Mouse (Mus musculus) hindbrain, embryonic 11.5 days (tissue): ENCODE data around the gene Srd5a2. TPM values are rescaled to one million over a fixed set of nuclear protein-coding genes. Genes with fewer than 3 reads are reported as not detected.
A peak's percentile ranks its signal among the peaks of the same experiment; 100 is the strongest.

Source experiments
- ATAC-seq: fragments of 200-750 bp; cut with Nextera tagmentation; 2 replicates; pipeline ENCODE4 v1.8.0; 2017; ENCODE audit warnings: mild to moderate bottlenecking, moderate TSS enrichment, moderate library complexity; ENCODE audit not compliant: low FRiP score
- DNase-seq: peaks from one replicate; pipeline ENCODE4 v3.0.0-alpha.2; 2015; ENCODE audit warnings: low spot score
- H3K27ac ChIP-seq: fragments of 300-500 bp; sonication (generic); 2 replicates; pipeline ENCODE4 v1.5.1; 2014; ENCODE audit warnings: mild to moderate bottlenecking, low read depth, low read length
- H3K27me3 ChIP-seq: fragments of 300-500 bp; sonication (generic); 2 replicates; pipeline ENCODE4 v1.6.1; 2014; ENCODE audit warnings: mild to moderate bottlenecking, low read length, moderate library complexity, mixed read lengths; ENCODE audit not compliant: control insufficient read depth, insufficient read depth
- H3K36me3 ChIP-seq: fragments of 300-500 bp; sonication (generic); 2 replicates; pipeline ENCODE4 v1.6.1; 2014; ENCODE audit warnings: mild to moderate bottlenecking, low read length, moderate library complexity, mixed read lengths; ENCODE audit not compliant: control insufficient read depth, insufficient read depth
- H3K4me1 ChIP-seq: fragments of 300-500 bp; sonication (generic); replicated peaks from 2 replicates; pipeline ENCODE4 v1.6.1; 2014; ENCODE audit warnings: low read length, mixed read lengths; ENCODE audit not compliant: control insufficient read depth, insufficient read depth
- H3K4me2 ChIP-seq: fragments of 300-500 bp; sonication (generic); replicated peaks from 2 replicates; pipeline ENCODE4 v1.6.1; 2014; ENCODE audit warnings: mild to moderate bottlenecking, low read depth, low read length
- H3K4me3 ChIP-seq: fragments of 300-500 bp; sonication (generic); 2 replicates; pipeline ENCODE4 v1.5.1; 2014; ENCODE audit warnings: low read depth, low read length
- H3K9ac ChIP-seq: fragments of 300-500 bp; sonication (generic); 2 replicates; pipeline ENCODE4 v1.6.1; 2014; ENCODE audit warnings: low read depth, low read length
- H3K9me3 ChIP-seq: fragments of 300-500 bp; sonication (generic); 2 replicates; pipeline ENCODE4 v1.6.1; 2016; ENCODE audit warnings: low read length; ENCODE audit not compliant: control insufficient read depth
- WGBS: fragments of 180-500 bp; shearing (Covaris S2); extraction: QIAGEN DNeasy Blood & Tissue Kit; methylation state at CpG from one replicate; pipeline ENCODE4 v1.1.7; 2014; 5-methylcytosine and 5-hydroxymethylcytosine counted together
- polyA plus RNA-seq: library from polyadenylated mRNA; unstranded; fragments of >200 nt; fragmentation: Nextera tagmentation; extraction: Ambion mirVana; gene quantifications from 2 replicates; pipeline ENCODE4 v1.2.1, GENCODE M21; 2014

The Srd5a2 gene
- polyA plus RNA-seq, 1 experiment from 2014 or later, result not detected

DNA sequence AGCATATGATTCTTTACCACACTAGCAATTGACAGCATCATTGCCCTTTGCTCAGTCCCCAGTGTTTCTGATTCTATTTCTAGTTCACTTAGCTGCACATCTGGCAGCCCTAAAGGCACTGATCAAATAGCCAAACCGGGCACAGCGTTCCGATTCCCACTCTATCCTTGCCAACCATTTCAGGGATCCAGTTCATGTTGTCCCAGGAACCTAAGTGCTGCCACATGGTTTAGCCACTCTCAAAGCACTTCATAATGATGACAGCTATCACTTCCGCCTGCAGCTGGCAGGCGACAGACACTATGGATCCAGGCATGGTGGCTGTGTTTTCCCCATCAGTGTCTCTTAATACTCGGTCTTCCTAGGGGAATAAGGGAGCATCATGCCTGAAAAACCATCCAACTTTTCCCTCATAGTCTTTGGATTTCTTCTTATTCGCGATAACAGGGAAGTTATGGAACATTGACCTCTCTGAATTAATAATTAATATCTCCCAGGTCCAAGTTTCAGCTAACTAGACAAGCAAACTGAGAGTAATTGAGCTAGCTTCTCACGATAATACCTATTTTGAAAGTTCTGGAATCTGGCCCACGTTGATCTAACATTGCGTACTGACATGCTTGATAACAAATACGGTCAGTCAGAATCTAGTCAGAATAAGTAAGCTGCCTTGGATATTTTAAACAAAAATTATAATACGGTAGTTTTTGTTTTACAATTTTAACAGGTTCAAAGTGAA is 51.6 kb downstream of the Srd5a2 start:
- WGBS, result 91% methylated on average over 13 of the region's 13 CpGs
- Histone ChIP-seq H3K4me2 (no peak overlapping the region), H3K4me3 (no peak overlapping the region), H3K9ac (no peak overlapping the region), H3K4me1 (no peaks in the 10 kb centered on the region), H3K27me3 (no peaks in the 10 kb centered on the region), H3K27ac (no peak overlapping the region), H3K36me3 (no peaks in the 10 kb centered on the region), H3K9me3 (no peaks in the 10 kb centered on the region)
- ATAC-seq, result no peak
- no peak for DNase-seq

DNA sequence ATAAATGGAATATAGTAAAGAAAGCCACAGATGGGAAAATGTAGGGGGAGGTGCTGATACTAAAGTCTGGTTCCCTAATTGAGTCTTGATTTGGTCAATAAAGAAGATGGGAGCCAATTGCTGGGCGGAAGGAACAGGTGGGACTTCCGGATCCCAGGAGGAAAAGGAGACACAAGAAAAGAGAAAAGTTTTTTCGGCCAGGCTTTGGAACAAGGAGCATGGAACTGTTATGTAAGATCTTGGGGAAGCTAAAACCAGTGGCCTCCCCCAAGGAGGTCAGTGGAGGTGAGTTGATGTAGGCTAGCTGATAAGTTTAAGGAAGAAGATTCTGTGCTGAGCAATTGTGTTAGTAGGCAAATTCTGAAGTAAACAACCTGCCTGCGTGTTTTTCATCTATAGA is 56.5 kb downstream of the Srd5a2 start:
- DNase-seq (no peak), ATAC-seq (no peak)
- Histone ChIP-seq H3K27me3 (no peaks in the 10 kb centered on the region), H3K36me3 (no peaks in the 10 kb centered on the region), H3K9ac (no peak overlapping the region), H3K9me3 (no peaks in the 10 kb centered on the region), H3K4me1 (no peaks in the 10 kb centered on the region), H3K27ac (no peak overlapping the region), H3K4me2 (no peak overlapping the region), H3K4me3 (no peak overlapping the region)
- 90% methylated on average over 4 of the region's 4 CpGs for WGBS

DNA sequence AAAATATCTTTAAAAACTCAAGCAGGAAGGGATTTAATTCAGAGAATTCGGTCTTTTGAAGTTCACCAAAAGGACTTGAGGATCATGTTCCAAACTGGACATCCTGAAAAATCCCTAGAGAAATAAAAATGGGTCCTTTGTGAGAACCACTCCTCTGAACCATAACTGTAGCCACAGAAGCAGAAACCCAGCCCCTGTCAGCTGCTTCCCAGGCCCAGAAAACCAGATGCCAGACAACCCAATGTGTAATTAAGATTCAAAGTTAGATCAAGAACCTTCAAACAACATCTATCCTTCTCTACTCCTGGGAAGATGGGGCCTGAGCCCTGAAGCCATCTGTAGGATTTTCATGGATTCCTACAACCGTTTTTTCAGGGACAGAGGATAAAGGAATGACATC is 61.1 kb downstream of the Srd5a2 start:
- no peak overlapping the region for H3K9ac ChIP-seq
- H3K9me3 ChIP-seq, result no peaks in the 10 kb centered on the region
- no peak overlapping the region for H3K4me3 ChIP-seq
- no peaks in the 10 kb centered on the region for H3K36me3 ChIP-seq
- H3K27me3 ChIP-seq, result no peaks in the 10 kb centered on the region
- ATAC-seq, result no peak
- WGBS, result 90% methylated on average over 2 of the region's 2 CpGs
- no peaks in the 10 kb centered on the region for H3K4me1 ChIP-seq
- no peak for DNase-seq
- H3K27ac ChIP-seq, result no peak overlapping the region
- no peak overlapping the region for H3K4me2 ChIP-seq

DNA sequence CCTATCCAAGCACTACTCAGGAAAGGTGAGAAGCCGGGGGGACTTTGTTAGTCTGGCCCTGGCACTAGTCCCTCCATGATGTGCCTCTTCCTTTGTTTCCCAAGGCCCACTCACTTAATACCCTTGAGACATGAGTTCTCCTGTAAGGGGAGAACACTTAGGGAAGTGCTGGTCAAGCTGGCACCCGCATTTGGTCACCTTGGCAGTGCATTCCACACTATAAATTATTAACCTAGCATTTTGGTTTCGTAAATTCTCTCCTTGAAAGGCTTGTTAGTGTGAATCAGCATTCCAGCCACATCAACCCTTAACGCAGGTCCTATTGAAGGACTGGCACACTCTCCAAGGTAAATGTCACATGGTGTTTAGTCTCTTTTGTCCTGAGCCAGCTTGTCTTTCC is 61.8 kb downstream of the Srd5a2 start:
- Histone ChIP-seq H3K4me1 (no peaks in the 10 kb centered on the region), H3K27me3 (no peaks in the 10 kb centered on the region), H3K27ac (no peak overlapping the region), H3K4me2 (no peak overlapping the region), H3K9ac (no peak overlapping the region), H3K36me3 (no peaks in the 10 kb centered on the region), H3K4me3 (no peak overlapping the region), H3K9me3 (no peaks in the 10 kb centered on the region)
- no peak for DNase-seq
- no peak for ATAC-seq
- 85% methylated on average over 4 of the region's 4 CpGs for WGBS

DNA sequence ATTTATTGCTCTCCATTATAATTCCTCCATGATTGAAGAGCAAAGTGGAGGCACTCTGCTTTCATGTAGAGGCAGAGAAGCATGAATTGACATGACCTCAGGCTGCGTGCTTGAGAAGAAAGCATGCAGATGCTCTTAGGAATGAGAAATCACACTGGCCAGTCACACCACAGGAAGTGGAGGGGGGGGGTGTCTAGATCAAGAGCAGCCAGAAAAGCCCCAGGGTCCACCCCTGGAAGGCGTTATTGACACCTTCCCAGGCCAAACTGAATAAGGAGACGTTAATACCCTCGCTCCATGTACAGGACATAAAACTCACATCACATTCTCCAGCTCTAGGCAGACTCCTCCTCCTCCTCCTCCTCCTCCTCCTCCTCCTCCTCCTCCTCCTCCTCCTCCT is 63.2 kb downstream of the Srd5a2 start:
- no peak overlapping the region for H3K4me2 ChIP-seq
- ATAC-seq (no peak), DNase-seq (peak; percentile 15)
- H3K9me3 ChIP-seq, result no peaks in the 10 kb centered on the region
- no peak overlapping the region for H3K27ac ChIP-seq
- H3K4me3 ChIP-seq, result no peak overlapping the region
- no peaks in the 10 kb centered on the region for H3K4me1 ChIP-seq
- no peak overlapping the region for H3K9ac ChIP-seq
- WGBS, result 23% methylated on average over 4 of the region's 4 CpGs
- no peaks in the 10 kb centered on the region for H3K27me3 ChIP-seq
- H3K36me3 ChIP-seq, result no peaks in the 10 kb centered on the region

DNA sequence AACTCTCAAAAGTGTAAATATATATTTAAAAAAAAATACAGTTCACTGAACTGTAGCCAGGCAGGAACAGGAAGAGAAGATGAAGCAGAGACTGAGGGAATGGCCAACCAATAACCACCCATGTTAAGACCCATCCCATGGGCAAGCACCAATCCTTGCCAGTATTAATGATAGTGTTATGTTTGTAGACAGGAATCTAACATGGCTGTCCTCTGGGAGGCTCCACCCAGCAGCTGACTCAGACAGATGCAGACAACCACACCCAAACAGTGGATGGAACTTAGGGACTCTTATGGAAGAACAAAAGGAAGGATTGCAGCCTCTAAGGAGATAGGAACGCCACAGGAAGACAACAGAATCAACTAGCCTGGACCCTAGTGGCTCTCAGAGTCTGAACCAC is 64.8 kb downstream of the Srd5a2 start:
- ATAC-seq (no peak), DNase-seq (no peak)
- Histone ChIP-seq H3K36me3 (no peaks in the 10 kb centered on the region), H3K4me1 (no peaks in the 10 kb centered on the region), H3K9ac (no peak overlapping the region), H3K4me3 (no peak overlapping the region), H3K27ac (no peak overlapping the region), H3K9me3 (no peaks in the 10 kb centered on the region), H3K4me2 (no peak overlapping the region), H3K27me3 (no peaks in the 10 kb centered on the region)
- 79% methylated on average over 1 of the region's 1 CpGs for WGBS

DNA sequence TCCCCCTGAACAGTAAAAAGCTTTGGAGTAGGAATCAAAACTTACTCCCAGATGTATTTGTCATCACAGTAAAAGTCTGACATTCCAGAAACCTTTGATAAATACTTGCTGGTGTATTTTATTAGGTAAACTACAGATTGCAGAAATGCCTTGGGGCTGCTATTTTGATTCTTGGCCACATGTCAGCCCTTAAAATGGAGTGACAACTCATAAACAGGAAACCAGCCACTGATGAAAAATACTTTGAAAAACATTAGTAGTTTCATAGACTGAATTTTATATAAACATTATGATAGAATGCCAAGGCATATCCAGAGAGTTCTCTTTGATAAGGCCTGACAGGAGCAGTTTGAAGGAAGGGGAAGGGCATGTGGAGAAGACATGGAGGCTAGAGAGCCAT is 71.7 kb downstream of the Srd5a2 start:
- H3K9me3 ChIP-seq, result no peaks in the 10 kb centered on the region
- H3K27ac ChIP-seq, result no peak overlapping the region
- H3K36me3 ChIP-seq, result no peaks in the 10 kb centered on the region
- no peak overlapping the region for H3K4me3 ChIP-seq
- no peak for DNase-seq
- no peaks in the 10 kb centered on the region for H3K4me1 ChIP-seq
- H3K27me3 ChIP-seq, result no peaks in the 10 kb centered on the region
- no peak overlapping the region for H3K9ac ChIP-seq
- H3K4me2 ChIP-seq, result no peak overlapping the region
- ATAC-seq, result no peak

DNA sequence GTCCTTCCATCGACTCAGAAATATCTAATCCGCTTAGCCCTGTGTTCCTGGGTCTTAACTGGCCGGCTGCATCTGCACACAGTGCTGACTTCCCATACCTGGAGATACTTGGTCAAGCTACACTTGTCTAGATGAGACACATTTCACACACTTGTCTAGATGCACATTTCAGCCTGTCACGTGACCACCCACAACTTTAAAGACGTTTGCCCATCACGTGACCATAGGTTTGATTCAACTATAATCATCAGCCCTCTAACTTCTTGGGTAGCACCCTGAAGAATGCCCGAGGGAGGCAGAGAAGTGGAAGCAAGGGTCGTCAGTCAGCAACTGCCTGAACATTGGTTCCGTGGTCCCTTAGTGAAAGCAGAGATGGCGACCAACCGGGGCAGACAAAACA is 75.1 kb downstream of the Srd5a2 start:
- Histone ChIP-seq H3K4me2 (no peak overlapping the region), H3K27ac (no peak overlapping the region)
- 90% methylated on average over 11 of the region's 11 CpGs for WGBS

DNA sequence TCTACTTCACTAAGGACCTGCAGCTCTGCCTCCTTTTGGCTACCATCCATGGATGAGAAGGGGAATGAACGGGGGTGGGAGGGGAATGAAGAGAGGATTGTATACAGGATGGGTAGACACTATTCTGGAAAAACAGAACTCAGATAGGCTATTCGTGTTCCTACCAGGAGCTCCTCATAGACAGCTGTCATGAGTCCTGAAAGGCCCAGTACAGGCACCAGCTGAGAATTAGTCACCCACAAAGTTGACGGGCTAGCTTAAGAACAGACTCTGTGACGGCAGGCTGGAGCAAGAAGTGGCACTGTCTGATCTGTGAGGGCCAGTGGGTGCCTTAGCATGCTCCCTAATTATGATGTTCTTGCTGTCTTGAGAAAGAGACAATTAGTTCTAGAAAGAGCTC is 76.4 kb downstream of the Srd5a2 start:
- Histone ChIP-seq H3K4me1 (no peaks in the 10 kb centered on the region), H3K9ac (no peak overlapping the region), H3K9me3 (no peaks in the 10 kb centered on the region), H3K4me2 (no peak overlapping the region), H3K27me3 (no peaks in the 10 kb centered on the region), H3K36me3 (no peaks in the 10 kb centered on the region), H3K4me3 (no peak overlapping the region), H3K27ac (no peak overlapping the region)
- WGBS, result 87% methylated on average over 4 of the region's 4 CpGs
- ATAC-seq, result no peak
- no peak for DNase-seq

More for the DNA sequence above, 75.1 kb downstream of the Srd5a2 start:
- DNase-seq (no peak), ATAC-seq (no peak)
- H3K27me3 ChIP-seq, result no peaks in the 10 kb centered on the region
- H3K9ac ChIP-seq, result no peak overlapping the region
- no peaks in the 10 kb centered on the region for H3K9me3 ChIP-seq
- no peak overlapping the region for H3K4me3 ChIP-seq
- no peaks in the 10 kb centered on the region for H3K4me1 ChIP-seq
- H3K36me3 ChIP-seq, result no peaks in the 10 kb centered on the region
